Mouse (Mus musculus) testis, adult 2 months (tissue): ENCODE measurements around the gene Foxd1.

Experiments used
- CTCF ChIP-seq: fragments of 200-500 bp; IDR thresholded peaks from 2 replicates; pipeline ENCODE4 v1.5.1; 2012; ENCODE audit warnings: low read depth, mild to moderate bottlenecking, inconsistent platforms, low read length, moderate library complexity; ENCODE audit not compliant: control insufficient read depth, insufficient read depth, insufficient replicate concordance
- POLR2A ChIP-seq: fragments of 200-500 bp; IDR thresholded peaks from 2 replicates; pipeline ENCODE4 v1.6.1; 2012; ENCODE audit warnings: low read depth, mild to moderate bottlenecking, inconsistent platforms, low read length, moderate library complexity; ENCODE audit not compliant: control insufficient read depth

DNA sequence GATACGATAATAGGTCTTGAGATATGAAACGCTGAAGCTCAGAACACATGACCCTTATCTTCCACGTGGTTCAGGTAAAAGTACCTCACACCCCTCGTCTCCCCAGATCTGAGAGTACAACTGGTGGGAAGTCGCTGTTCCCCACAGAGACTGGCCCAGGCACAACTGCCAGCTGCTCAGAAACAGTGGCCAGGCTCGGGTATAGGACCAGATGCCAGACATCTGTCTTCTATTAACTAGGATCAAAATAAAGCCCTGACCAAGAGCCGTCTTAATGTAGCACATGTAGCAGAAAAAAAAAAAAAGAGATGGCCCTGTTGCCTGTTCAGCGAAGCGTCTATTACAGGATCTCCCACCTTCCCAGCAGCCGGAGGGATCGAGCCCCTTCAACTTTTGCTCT is 29.0 kb upstream of the Foxd1 start:
- TF ChIP-seq POLR2A (no peak), CTCF (no peak)
